Mouse (Mus musculus) heart, adult 18-20 months (tissue): ENCODE data around the gene Tmem41a. TPM values are rescaled to one million over a fixed set of nuclear protein-coding genes. Genes with fewer than 3 reads are reported as not detected.
A peak's percentile ranks its signal among the peaks of the same experiment; 100 is the strongest.
"Not testable (repeated sequence)": the region's sequence is repeated elsewhere in the genome, so short reads cannot be mapped to it uniquely, and the experiment has no call there.

Experiments
- DNase-seq, 2 experiments: peaks; one replicate each; pipeline ENCODE4 v3.0.0; 2021 to 2022; ENCODE audit warnings: mixed read lengths in 1 of 2
- long read RNA-seq, 2 experiments: library from polyadenylated mRNA; stranded (forward); transcript quantifications; one replicate each; pipeline ENCODE4 v2.0.0; 2021
- total RNA-seq, 2 experiments: library from RNA; stranded (reverse); gene quantifications; 2 replicates each; pipeline ENCODE4 v1.2.3; 2021

Gene Tmem41a
- total RNA-seq, result 10 to 100 TPM; 11.6 to 14.0 TPM
- long read RNA-seq, experiment 1, transcript Tmem41a-201 (5 exons, 1,360 nt), result major isoform, 7 of 9 reads
- long read RNA-seq, experiment 1, partial matches to known transcripts, result 0 of 9 reads
- long read RNA-seq, experiment 1, other reads (novel, unspliced or antisense), result 1 of 9 reads
- long read RNA-seq, experiment 2, partial matches to known transcripts, result 0 of 2 reads
- long read RNA-seq, experiment 2, other reads (novel, unspliced or antisense), result 0 of 2 reads

DNA sequence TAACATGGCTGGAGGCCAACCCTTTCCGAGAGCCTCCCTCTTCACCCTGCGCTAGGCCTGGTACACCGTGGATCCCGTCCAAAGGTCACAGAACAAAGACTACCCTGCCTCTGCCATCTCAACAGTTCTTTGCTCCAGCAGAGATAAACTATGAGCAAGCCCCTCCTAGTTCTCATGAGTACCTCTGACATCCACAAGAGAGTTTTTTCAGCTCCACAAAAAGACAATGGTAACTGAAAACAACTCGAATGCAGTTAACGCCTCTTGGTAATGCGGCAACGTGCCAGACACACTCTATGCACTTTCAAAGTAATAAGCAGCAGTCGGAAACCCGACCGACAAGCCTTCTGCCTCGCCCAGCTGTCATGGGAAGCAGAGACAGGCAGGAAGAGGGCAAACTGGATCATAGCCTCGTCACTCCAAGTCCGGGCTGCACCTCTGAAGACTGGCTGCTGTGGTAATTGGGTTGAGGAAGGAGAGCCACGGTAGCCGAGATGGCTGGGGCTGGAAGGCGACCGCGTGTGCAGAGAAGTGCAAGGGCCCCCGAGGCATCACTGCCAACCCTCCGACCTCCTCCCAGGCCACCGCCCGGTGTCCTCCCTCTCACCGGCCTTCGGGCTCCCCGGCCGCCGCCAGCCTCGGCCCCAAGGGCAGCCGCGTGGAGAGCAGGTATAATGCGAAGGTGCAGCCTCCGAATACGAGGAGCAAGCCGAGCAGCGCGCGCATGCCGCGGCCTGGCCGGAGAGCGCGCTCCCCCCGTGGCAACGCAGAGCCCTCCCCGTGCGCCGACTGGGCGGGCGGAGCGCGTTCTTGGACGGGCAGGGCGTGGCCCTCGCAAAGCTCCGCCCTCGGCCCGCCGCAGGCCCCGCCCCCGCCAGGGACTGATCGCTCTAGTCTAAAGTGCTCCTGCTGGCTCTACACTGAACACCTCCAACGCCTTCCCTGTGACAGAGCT is at the start of gene Tmem41a:
Gene Tmem41a (minus strand): TSS at position 792 of the 955 bp plus-strand sequence.
- peak; percentile 90 to 91 for DNase-seq

DNA sequence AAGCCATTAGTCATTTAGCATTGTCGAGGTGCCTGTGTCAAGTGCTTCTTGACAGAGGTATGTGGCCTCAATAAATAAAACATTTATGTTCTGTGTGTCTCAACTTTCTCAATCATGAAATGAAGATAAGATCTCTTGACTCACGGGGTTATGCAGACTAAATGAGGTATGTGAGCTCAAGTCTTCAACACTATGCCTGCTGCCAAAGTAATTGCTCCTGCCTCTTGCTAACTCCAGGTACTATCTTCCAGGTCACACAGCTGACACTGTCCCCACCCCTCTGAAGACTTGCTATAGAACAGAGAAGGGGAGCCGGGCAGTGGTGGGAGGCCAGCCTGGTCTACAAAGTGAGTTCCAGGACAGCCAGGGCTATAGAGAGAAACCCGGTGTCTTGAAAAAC is 49.0 kb upstream of the Tmem41a start:
- DNase-seq, result no peak

DNA sequence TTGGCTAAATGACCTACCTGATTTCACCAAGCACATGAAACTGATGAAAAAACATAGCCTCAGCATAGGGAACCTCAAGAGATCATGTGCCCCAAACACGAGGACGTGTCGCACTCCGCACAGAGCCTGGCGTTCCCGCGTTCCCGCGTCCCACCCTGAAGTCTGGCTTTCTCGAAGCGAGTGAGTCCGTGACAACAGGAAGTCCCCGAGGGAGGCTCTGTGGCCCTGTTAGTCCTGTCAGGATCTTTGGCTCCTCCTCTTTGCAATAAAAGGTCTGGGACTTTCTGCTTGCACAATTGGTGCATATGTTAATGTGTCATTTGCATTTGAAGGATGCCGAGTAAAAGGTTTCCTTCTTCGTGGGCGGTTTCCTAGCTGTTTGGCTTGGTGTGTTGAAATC is 48.0 kb upstream of the Tmem41a start, which contains the start of gene Liph:
Gene Liph (minus strand): TSS at position 360 of the 400 bp plus-strand sequence.
- DNase-seq, result peak in 1 of 2 experiments; percentile 8

GRCm38 (mm10) chr16:21991774-21992173 is 44.4 kb upstream of the Tmem41a start:
- no peak for DNase-seq

- not testable (repeated sequence) for DNase-seq
Measured at GRCm38 (mm10) chr16:21990893-21991292, 43.5 kb upstream of the Tmem41a start.

DNA sequence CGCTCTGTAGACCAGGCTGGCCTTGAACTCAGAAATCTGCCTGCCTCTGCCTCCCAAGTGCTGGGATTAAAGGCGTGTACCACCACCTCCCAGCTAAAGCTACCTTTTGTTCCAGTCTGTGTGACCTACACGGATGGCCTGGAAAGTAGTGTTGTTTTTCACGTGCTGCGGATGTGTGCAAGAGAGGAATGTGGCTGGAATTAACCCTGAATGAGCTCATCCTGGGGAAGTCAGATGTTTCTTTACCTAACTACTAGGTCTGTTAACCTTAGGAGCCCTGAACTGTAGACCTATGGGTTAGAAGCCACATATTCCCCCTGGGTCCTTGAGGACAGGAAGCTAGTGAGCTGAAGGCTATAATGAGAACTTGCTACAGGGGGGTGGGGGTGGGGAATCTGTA is 40.6 kb upstream of the Tmem41a start:
- DNase-seq, result no peak

GRCm38 (mm10) chr16:21986191-21986590 is 38.8 kb upstream of the Tmem41a start:
- DNase-seq, result no peak

GRCm38 (mm10) chr16:21984091-21984490 is 36.7 kb upstream of the Tmem41a start:
- no peak for DNase-seq

DNA sequence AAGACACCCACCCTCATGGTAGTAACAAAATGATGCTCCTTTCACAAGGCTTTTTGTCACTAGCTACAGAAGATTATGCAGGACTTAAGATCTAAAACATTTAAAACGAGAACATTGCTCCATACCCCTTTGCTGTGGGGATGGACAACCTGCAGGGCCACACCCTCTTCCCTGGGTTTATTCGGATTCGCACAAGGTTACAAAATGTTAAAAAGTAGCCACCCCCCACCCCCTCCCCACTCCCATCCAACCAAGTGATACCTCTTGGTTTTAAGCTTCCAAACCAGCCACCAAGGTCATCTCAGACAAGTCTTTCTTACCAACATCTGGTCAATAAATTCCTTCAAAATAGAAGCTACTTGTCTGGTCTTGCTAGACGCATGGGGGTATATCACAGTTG is 36.2 kb upstream of the Tmem41a start:
- DNase-seq, result no peak

GRCm38 (mm10) chr16:21983146-21983545 is 35.8 kb upstream of the Tmem41a start:
- DNase-seq, result no peak

GRCm38 (mm10) chr16:21977347-21977746 is 30.0 kb upstream of the Tmem41a start:
- DNase-seq, result no peak

- no peak for DNase-seq
Measured at GRCm38 (mm10) chr16:21976203-21976602, 28.9 kb upstream of the Tmem41a start.

DNA sequence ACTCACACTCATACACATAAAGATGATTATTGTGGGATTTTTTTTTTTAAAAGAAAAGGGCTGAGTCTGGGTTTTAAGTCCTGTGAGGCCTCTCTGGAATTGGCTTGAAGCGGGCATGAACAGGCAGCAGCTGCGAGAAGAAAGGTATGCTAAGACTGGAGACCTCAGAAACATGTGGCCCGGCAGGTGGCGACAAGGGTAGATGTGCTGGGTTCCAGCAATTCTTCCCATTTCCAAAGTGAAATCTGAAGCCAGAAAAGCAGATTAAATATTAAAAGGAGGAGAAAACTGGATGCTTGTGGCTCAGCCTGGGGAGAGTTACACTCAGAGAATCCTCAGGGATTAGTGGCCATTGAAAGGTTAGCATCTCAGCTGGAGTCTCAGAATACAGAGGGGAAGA is 24.1 kb upstream of the Tmem41a start:
- no peak for DNase-seq

GRCm38 (mm10) chr16:21970536-21970935 is 23.2 kb upstream of the Tmem41a start:
- DNase-seq, result no peak

DNA sequence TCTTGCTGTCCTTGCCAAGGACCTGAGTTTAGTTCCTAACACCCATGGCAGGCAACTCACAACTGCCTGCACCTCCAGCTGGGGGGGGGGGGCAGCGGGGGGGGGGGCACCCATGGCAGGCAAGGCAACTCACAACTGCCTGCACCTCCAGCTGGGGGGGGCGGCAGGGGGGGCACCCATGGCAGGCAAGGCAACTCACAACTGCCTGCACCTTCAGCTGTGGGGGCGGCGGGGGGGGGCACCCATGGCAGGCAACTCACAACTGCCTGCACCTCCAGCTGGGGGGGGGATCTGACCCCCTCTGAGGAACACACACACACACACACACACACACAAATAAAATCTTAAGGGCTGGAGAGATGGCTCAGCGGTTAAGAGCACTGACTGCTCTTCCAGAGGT is 22.5 kb upstream of the Tmem41a start:
- DNase-seq, result no peak

DNA sequence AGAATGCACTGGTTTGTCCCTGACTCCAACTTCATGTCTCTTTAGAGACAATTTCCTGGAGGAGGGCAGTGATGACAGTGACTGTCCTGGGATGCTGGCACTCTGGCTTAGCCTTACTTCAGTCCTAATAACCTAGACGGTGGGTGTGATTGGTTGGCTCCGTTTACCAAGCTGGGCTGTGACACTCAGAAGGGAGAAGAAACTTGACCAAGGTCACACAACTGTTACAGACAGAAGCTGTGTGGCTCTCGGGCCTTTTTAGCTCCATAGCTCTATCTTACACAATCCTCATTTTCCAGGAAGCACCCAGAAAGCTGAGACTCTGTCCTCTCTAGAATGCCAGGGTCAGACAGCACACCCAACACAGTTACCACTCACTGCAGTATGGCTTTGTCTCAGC is 18.2 kb upstream of the Tmem41a start:
- no peak for DNase-seq

- peak; percentile 55 to 65 for DNase-seq
Measured at GRCm38 (mm10) chr16:21955591-21955990, 8.2 kb upstream of the Tmem41a start.

DNA sequence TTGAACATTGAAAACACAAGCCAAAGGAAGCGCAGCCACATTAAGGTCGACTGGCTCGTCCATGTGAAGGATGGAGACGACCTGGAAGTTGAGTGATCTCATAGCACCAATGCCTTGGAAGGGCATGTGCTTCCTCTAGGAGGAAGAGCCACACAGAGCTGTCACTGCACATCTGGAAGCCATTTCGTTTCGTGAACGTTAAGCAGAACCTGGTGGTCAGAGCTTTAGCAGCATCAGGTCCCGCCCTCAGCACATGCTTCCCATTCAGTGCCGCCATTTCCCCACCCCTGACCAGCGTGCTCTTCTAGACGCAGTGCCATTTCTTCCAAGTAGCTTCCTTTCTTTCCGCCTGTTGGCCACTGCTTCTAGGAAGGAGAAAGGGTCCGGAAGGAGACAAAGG is 18.9 kb downstream of the Tmem41a start:
- no peak for DNase-seq

DNA sequence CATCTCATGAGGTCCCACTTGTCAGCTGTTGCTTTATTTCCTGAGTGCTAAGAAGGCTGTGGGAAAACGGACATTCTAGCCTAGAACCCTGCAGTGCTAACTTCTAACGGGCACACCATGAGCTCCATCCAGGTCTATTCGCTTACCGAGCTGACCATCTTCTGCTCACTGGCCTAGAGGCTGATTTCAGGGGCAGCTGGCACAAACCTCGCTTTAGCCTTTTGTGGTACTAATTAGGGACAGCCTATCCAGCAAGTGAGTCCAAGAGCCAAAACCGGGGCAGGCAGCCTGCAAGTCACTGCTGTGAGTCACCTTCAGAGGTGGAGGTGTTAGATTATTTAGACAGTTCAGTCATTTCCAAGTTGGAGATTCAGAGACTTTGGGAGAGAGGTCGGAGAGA is 30.7 kb downstream of the Tmem41a start:
- peak; percentile 11 to 28 for DNase-seq

DNA sequence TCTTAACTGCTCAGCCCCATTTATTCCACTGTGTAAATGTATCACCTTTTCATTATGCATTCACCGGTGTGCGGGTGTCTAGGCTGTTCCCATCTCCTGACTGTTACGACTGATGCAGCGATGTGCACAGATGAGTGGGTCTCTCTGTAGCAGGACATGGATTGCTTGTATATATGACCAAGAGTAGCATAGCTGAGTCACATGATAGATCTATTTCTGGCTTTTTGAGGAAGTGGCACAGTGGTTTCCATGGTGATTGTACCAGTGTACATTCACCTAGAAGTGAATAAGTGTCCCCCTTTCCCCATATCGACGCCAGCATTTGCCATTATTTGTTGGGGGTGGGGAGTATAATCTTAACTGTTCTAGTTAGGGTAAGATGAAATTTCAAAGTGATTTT is 34.0 kb downstream of the Tmem41a start:
- no peak for DNase-seq

DNA sequence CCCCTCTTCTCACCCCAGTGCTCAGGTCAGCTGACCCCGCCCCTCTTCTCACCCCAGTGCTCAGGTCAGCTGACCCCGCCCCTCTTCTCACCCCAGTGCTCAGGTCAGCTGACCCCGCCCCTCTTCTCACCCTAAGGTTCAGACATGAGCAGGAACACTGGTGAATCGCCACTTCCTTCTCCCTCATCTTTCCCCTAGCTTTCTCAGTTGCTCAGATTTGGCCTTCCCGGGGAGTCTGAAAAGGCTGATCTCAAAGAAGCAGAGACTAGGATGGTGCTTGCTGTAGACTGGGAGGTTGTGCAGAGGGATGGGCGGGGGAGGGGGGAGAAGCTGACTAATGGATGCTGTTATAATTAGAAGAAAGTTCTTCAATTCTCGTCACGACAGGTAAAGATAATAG is 38.4 kb downstream of the Tmem41a start:
- not testable (repeated sequence) for DNase-seq

GRCm38 (mm10) chr16:21906902-21907301 is 40.5 kb downstream of the Tmem41a start:
- no peak for DNase-seq

- no peak for DNase-seq
Measured at GRCm38 (mm10) chr16:21905996-21906395, 41.4 kb downstream of the Tmem41a start.
